Mouse (Mus musculus): Measurements from ENCODE around the gene Pcgf3.
A peak's percentile ranks its signal among the peaks of the same experiment; 100 is the strongest.

Pcgf3 gene

GRCm38 (mm10) chr5:108461082-108462065 lies at the start of gene Pcgf3:
Gene Pcgf3, plus strand, starts transcription at chr5:108461232.
- peak; percentile 99 for DNase-seq

- no peak for DNase-seq
Measured at GRCm38 (mm10) chr5:108414711-108415110, 46.3 kb upstream of the Pcgf3 start.

- no peak for DNase-seq
Measured at GRCm38 (mm10) chr5:108422741-108423140, 38.3 kb upstream of the Pcgf3 start.

GRCm38 (mm10) chr5:108423427-108423826 lies 37.6 kb upstream of the Pcgf3 start:
- no peak for DNase-seq

- DNase-seq = peak; percentile 72
Measured at GRCm38 (mm10) chr5:108427186-108427585, 33.8 kb upstream of the Pcgf3 start.

GRCm38 (mm10) chr5:108431196-108431595 lies 29.8 kb upstream of the Pcgf3 start:
- no peak for DNase-seq

GRCm38 (mm10) chr5:108433804-108434587 lies 27.0 kb upstream of the Pcgf3 start, which contains the start of gene Atp5k:
Gene Atp5k, minus strand, starts transcription at chr5:108434448.
- DNase-seq = peak; percentile 97

GRCm38 (mm10) chr5:108436101-108436500 lies 24.9 kb upstream of the Pcgf3 start:
- no peak for DNase-seq

GRCm38 (mm10) chr5:108446973-108447372 lies 14.1 kb upstream of the Pcgf3 start:
- DNase-seq = no peak

GRCm38 (mm10) chr5:108447857-108448256 lies 13.2 kb upstream of the Pcgf3 start:
- no peak for DNase-seq

GRCm38 (mm10) chr5:108448785-108449668 lies 12.0 kb upstream of the Pcgf3 start, which contains the start of gene Mfsd7a:
Gene Mfsd7a, minus strand, starts transcription at chr5:108448891.
- peak; percentile 91 for DNase-seq

GRCm38 (mm10) chr5:108450837-108451540 lies 10.0 kb upstream of the Pcgf3 start:
- DNase-seq = peak; percentile 53

GRCm38 (mm10) chr5:108451611-108452010 lies 9.4 kb upstream of the Pcgf3 start:
- no peak for DNase-seq

- DNase-seq = no peak
Measured at GRCm38 (mm10) chr5:108452422-108452821, 8.6 kb upstream of the Pcgf3 start.

GRCm38 (mm10) chr5:108454094-108454493 lies 6.9 kb upstream of the Pcgf3 start:
- DNase-seq = peak; percentile 86

GRCm38 (mm10) chr5:108458706-108459105 lies 2.3 kb upstream of the Pcgf3 start:
- DNase-seq = no peak

- no peak for DNase-seq
Measured at GRCm38 (mm10) chr5:108460461-108460860, 571 bp upstream of the Pcgf3 start.

- DNase-seq = peak; percentile 17
Measured at GRCm38 (mm10) chr5:108462446-108462845, 1.4 kb downstream of the Pcgf3 start.

GRCm38 (mm10) chr5:108465131-108465891 lies 4.3 kb downstream of the Pcgf3 start:
- DNase-seq = no peak

GRCm38 (mm10) chr5:108466647-108467046 lies 5.6 kb downstream of the Pcgf3 start:
- no peak for DNase-seq

- DNase-seq = no peak
Measured at GRCm38 (mm10) chr5:108469617-108470016, 8.6 kb downstream of the Pcgf3 start.
